Mouse (Mus musculus): ENCODE results near the gene Rpl27a.

The Rpl27a gene

DNA sequence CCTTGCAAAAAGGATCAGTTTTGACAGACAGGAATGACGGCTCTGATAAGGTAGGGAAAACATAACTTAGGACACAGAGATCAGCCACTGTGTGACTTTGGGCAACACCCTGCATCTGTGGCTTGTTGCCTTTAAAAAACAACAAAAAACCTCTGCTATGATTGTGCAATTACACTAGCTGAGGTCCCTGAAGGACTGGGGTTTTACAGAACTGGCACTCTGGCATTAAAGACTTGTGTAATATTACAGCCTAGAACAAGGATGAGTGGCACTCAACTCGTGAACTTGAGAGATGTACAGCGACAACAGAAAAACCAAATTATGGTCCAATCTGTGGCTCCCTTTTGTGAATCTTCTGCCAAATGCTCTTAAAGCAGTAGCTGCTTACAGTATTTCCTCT is 5.8 kb downstream of the Rpl27a start:
- in situ Hi-C loops (cut with MseI, MboI): loop anchor here in 1 of 2 experiments (25.0 kb wide), 1 partner anchor 188 kb away; the partner anchor contains the start of genes Akip1, BC051019 and St5

DNA sequence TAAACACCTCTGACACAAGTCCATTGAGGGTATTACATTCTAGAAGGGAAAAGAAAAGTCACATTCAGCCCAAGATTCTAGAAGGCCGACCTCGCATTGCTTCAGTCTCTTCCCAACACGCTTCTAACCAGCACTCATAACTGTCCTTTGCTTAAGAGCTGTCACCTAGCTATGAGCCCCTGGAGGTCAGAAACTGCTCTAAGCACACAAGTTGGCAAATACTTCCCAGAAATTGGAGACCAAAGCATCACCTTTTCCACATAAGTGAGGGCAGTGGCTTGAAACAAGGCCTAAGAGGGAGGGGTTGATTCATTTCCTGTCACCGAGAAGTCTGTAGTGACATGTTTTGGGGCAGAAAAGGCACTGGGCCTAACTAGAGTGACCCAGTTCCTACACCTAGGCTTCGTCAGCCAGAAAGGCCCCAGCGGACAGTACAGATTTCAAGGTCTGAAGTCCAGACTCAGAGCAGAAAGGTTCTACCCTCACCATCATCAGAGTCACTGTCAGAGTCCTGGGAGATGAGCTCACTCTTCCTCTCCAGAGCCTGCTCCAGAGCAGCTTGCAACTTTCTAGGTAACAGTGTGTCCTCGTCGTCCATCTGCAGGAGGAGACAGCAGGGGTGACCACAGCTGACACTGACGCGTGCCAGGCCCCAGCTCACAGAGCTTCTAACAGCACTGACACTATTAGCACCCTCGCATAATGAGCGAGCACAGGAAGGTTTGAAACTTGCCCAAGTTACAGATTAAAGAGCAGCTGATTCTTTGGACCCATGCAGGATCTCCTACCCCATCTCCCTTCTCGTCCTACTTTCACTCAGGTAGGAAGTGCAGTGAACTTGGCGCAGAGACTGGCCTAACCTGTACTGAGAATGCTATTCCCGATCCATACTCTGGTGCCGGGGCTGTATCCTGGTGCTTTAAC is 7.1 kb downstream of the Rpl27a start:
- in situ Hi-C loops (cut with MseI, MboI): loop anchor here in 1 of 2 experiments (25.0 kb wide), 1 partner anchor 186 kb away; the partner anchor contains the start of genes Akip1, BC051019 and St5

DNA sequence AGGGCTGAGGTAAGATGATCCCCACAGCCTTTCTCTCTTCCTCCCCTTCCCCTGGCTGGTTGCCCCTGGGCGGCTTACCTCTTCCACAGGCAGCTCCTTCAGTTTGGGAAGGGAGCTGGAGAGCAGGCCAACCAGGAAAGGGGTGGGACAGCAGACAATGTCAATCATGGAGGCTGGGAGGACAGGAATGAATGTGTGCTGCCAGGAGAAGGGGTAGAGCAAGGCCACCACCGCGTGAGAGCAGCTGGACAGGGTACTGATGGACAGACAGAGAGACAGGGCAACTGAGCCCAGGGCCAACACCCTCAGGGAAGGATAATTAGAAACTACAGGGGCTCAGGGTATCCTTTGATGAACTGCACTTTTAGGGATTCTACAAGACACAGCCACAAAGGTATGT is 8.6 kb downstream of the Rpl27a start:
- in situ Hi-C loops (cut with MseI, MboI): loop anchor here in 1 of 2 experiments (25.0 kb wide), 1 partner anchor 185 kb away; the partner anchor contains the start of genes Akip1, BC051019 and St5

DNA sequence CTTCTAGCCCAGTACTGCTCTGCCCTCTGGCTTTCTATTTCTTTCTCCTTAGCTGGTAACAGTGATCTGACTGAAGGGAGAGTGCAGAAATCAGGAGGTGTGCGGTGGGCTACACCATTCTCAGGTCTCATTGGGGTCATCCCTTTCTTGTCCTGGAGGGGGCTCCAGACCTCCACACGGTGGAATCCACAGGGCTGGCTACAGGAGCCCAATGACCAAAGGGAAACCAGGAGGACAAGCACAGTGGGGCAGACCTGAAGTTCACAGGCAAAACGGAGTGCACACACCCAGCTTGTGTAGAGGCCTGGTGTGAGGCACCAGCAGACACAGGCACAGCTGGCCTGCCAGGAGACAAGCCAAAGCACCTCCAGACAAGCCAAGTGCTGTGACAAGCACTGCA is 9.4 kb downstream of the Rpl27a start:
- in situ Hi-C loops (cut with MseI, MboI): loop anchor here in 1 of 2 experiments (25.0 kb wide), 1 partner anchor 184 kb away; the partner anchor contains the start of genes Akip1, BC051019 and St5

DNA sequence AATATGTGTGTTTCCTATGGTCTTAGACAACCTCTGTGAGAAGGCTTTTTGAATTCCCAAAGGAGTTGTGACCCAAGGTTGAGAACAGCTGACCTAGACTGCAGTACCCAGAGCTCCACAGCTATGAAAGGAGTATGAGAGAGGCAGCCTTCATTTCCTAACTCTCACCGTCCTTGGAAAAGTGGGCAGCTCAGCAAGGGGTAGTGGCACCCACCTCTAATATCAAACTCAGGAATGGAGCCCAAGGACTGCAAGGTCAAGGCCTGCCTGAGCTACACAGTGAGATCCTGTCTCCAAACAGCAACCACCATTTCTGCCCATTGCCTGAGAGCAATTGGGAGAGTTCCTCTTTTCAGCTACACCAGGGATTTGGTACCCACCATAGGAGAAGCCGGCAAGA is 10.8 kb downstream of the Rpl27a start:
- in situ Hi-C loops (cut with MseI, MboI): loop anchor here in 1 of 2 experiments (25.0 kb wide), 1 partner anchor 183 kb away; the partner anchor contains the start of genes Akip1, BC051019 and St5

DNA sequence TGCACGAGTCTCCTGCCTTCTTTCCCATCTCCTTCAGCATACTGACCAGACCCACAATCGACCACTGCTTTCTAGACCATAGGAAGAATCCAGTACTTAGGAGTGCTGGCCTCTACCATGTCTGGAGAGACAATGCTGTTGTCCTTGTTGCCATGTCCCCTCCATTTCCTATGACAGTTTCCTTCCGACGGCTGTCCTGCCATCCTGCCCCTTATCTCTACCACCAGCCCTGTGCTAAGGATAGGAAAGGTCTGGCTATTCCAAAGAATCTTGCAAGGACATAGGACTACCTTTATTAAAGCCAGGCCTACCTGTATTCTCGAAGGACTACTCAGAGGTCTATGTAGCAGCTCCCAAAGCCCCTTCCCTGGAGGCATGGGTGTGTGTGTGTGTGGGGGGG is 12.6 kb downstream of the Rpl27a start:
- in situ Hi-C loops (cut with MseI, MboI): loop anchor here in 1 of 2 experiments (25.0 kb wide), 1 partner anchor 181 kb away; the partner anchor contains the start of genes Akip1, BC051019 and St5

DNA sequence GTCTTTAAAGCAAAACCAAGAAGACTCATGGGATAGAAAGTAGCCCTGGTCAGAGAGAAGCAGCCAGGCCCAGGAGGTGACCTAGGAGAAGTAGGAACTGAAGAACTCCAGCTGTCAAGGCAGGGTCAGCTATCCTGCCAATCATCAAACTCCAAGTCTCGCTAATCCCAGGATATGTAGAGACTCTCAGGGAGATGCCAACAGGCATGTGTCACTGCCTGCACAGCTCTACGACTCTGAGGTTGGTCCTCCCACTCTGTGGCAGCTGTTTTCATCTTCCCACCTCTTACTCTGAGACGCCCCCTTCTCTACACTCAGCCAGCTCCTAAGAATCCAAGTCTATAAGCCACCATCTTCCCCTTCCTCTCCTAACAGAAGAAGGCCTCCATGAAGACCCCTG is 13.7 kb downstream of the Rpl27a start:
- in situ Hi-C loops (cut with MseI, MboI): loop anchor here in 1 of 2 experiments (25.0 kb wide), 1 partner anchor 180 kb away; the partner anchor contains the start of genes Akip1, BC051019 and St5

DNA sequence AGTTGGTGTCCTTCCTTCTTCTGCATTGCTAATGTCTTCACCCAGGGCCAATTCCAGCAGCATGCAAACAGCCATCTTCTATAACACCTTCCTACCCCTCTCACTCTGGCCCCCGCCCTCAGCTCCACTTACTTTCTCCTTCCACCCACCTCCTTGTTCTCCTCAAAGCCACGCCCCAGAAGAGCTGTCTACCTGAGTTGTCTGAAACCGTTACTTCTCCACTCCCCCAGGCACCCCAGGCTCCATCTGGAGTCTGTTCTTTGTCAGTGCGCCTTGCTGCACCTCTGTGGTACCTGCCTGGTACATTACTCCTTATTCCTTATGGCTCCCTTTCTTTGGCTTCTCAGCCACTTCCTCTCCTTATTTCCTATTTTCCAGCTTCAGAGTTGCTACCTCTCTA is 14.2 kb downstream of the Rpl27a start:
- in situ Hi-C loops (cut with MseI, MboI): loop anchor here in 1 of 2 experiments (25.0 kb wide), 1 partner anchor 179 kb away; the partner anchor contains the start of genes Akip1, BC051019 and St5

DNA sequence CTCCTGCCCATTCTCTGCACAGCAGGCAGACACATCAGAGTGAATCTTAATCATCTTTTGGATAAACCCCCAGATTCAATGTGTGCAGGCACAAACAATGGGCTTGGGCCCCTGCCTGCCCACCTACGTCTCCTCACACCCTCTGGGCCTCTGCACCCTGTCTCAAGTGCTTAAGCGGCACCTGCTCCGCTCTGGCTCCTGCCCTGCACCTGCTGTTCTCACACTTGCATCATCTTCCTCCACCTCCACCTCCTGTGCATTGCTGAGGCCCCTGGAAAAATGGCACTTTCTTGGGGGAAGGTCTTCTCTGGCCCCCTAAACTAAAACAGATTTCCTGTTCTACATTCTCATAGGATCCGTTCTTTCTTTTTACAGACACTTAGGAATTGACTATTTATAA is 14.9 kb downstream of the Rpl27a start:
- in situ Hi-C loops (cut with MseI, MboI): loop anchor here in 1 of 2 experiments (25.0 kb wide), 1 partner anchor 178 kb away; the partner anchor contains the start of genes Akip1, BC051019 and St5

DNA sequence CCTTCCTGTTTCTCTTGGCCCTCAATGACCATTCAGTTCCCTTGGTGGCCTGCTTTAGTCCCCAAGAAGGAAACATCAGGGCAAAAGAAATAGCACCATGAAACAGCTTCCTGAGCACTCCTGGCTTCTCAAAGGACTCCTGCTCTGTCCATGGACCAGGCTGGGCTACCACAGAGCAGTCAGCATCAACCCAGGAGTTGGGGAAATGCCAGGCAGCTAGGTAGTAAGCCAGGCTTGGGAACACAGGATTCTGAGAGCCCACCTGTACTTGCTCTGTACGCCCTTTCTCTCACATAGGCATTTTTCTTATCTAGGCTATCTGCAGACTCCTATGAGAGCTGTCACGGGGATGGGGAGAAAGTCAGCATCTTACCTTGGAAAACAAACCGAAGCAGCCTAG is 16.0 kb downstream of the Rpl27a start:
- in situ Hi-C loops (cut with MseI, MboI): loop anchor here in 1 of 2 experiments (25.0 kb wide), 1 partner anchor 177 kb away; the partner anchor contains the start of genes Akip1, BC051019 and St5

DNA sequence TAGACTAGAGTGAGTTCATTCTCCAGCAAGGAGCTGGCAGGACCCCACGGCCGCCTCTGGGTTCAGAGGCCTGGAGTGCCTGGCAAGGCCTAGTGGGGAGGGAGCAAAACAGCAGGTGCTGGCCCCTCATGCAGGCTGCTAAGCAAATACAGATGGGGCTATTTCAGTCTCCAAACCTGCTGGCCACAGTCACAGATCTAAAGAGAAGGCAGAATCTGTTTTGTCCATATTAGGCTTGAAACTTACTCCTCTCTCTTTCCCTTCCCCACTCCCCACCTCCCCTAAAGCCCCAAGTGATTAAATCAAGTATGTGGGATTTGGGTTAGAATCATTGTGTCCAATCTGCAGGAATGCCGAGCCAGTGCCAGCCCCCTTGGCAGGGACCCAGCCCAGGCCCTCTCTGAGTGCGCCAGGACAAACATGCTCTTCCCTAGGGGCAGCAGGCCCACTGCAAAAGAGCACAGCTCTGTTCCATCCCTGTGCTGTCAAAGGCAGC is 17.6 kb downstream of the Rpl27a start:
- in situ Hi-C loops (cut with MseI, MboI): loop anchor here in 1 of 2 experiments (25.0 kb wide), 1 partner anchor 176 kb away; the partner anchor contains the start of genes Akip1, BC051019 and St5

DNA sequence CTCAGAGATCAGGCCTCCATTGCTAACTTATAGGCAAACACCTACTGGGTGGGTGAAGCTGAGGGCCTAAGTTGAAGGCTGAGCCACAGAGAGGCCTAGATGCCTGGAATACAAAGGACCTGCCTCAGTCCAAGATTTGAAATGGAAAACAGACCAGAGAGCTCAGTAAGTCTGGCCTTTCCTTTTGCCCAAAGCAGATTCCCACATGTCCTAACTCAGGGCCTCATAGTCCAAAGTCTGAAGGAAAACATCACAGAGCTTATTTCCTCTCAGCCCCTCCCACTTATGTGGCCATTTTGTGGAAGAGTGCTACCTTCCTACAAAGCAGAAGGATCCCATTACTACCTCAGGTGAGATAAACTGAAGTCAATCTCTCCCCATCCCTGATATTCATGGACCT is 22.0 kb downstream of the Rpl27a start:
- in situ Hi-C loops (cut with MseI, MboI): loop anchor here in 1 of 2 experiments (25.0 kb wide), 1 partner anchor 171 kb away; the partner anchor contains the start of genes Akip1, BC051019 and St5

DNA sequence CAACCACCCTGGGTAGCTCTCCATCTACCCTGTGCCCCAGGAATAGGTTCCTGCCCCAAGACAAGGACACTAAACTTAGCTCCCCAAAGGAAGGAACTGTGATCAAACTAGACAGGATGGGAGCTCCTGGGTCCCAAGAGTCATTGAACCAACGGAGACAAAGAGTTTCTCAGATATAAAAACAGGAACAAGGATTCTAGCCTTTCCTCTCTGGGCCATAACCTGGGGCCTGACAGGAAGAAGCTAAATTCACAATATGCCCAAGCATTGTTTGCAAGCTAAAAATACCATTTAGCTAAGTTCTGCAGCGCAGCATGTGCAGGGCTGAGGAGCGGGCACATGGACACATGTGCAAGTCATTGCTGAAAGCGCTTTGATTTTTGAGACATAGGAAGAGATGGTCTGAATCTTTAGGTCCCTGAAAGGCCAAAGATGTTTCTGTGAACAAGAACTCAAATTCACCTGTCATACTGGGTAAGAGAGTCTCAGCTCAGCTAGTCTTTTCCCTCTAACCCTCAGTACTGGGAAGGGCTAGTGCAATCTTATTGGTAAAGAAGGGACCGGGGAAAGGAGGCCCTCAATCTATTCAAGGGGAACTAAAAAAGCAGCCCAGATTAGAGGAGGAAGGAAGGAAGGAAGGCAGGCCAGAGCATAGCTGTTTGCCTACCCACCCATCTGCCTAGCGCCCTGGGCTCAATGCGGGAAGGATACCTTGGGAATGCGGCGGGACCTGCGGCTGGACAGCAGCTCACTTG is 22.8 kb downstream of the Rpl27a start:
- in situ Hi-C loops (cut with MseI, MboI): loop anchor here in 1 of 2 experiments (25.0 kb wide), 1 partner anchor 171 kb away; the partner anchor contains the start of genes Akip1, BC051019 and St5

DNA sequence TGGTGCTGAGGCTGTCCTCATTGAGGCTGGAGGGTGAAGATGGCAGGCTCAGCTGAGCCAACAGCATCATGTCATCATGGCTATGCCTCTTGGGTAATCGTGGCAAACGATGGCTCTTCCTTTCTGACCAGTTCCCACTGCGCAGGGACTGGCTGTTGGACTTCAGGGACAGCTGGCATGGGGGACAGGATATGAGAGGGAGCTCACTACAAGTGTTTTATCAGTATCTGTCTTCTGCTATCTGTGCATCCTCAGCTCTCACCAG is 23.3 kb downstream of the Rpl27a start:
- in situ Hi-C loops (cut with MseI, MboI): loop anchor here in 1 of 2 experiments (25.0 kb wide), 1 partner anchor 170 kb away; the partner anchor contains the start of genes Akip1, BC051019 and St5

DNA sequence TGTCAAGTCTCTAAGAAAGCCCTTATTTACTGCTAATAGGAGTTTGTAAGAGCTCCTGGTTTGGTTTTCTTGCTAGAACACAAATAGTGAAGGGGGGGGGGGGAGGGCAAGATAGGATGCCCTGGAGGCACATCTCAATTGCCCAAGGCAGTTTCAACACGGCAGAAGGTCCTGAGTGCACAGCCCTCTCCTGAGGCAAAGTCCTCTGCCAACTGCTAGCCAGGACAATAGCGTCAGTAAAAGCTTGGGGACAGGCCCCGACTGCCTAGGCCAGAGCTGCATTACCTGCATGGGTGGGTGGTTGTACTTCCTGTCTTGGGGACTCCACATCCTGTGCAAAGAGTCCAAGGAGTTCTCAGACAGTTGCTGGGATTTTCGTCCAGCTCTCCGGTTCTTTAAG is 25.8 kb downstream of the Rpl27a start:
- in situ Hi-C loops (cut with MseI, MboI): loop anchor here in 1 of 2 experiments (25.0 kb wide), 1 partner anchor 168 kb away; the partner anchor contains the start of genes Akip1, BC051019 and St5

DNA sequence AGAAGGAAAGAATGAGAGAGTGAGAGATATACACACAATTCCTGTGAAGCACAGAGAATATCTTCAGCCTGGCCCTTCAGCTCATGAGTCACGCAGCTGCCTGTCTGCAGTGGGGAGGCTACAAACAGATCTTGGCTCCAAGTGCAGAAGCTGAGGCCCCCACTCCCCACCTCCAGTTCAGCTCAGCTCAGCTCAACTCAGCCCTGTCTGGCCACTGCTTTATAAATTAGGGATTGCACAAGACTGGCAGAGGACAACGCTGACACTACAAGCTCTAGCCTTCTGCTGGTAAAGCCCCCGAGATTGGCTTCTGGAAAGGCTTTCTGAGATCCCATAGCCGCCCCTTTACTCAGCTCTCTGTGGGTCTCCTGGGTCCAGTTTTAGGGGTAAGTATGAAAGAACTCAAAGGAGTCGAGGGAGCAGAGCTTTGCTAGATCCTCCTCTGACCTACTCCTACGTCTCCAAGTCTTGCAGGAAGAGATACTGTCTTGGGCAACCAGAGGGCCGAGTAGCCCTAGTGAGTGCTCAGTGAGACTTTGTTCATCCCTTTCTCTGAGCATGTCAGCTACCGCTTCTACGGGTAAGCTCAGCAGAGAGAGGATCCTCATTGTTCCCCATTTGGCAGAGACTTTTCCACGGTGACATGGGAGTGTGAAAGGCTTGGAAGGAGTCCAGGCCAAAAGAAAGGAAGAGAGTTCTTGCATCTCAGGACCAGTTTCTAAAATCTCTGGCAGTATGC is 26.5 kb downstream of the Rpl27a start:
- in situ Hi-C loops (cut with MseI, MboI): loop anchor here in 1 of 2 experiments (25.0 kb wide), 1 partner anchor 167 kb away; the partner anchor contains the start of genes Akip1, BC051019 and St5

DNA sequence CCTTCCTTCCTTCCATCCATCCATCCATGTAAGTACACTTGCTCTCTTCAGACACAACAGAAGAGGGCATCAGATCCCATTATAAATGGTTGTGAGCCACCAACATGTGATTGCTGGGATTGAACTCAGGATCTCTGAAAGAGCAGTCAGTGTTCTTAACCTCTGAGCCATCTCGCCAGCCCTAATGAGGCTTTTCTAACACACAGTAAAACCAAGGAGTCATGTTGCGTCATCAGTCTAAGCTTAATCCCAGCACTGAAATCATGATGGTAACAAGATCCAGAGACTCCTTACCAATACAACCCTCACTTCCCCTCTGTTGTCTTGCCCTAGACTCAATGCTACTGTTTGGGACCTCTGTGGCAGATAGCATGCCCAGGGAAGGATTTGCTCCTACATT is 27.2 kb downstream of the Rpl27a start:
- in situ Hi-C loops (cut with MseI, MboI): loop anchor here in 1 of 2 experiments (25.0 kb wide), 1 partner anchor 166 kb away; the partner anchor contains the start of genes Akip1, BC051019 and St5

DNA sequence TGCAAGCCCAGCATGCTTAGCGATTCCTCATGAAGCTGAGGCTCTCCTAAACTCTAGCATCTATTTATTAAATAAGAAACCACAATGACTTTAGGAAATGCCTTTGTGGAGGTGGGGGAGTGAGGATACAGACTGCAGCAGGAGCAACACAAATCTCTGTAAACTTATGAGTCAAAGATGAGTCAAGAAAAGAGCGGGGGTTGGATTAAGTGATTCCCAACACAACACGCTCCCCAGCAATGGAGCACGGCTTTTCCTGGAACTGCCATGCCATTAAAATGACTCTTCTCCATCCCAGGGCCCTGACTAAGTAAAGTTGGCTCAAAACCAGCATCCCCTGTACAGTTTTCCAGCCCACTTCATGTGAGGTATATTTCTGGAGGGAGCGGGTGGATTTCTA is 27.8 kb downstream of the Rpl27a start:
- in situ Hi-C loops (cut with MseI, MboI): loop anchor here in 1 of 2 experiments (25.0 kb wide), 1 partner anchor 166 kb away; the partner anchor contains the start of genes Akip1, BC051019 and St5

DNA sequence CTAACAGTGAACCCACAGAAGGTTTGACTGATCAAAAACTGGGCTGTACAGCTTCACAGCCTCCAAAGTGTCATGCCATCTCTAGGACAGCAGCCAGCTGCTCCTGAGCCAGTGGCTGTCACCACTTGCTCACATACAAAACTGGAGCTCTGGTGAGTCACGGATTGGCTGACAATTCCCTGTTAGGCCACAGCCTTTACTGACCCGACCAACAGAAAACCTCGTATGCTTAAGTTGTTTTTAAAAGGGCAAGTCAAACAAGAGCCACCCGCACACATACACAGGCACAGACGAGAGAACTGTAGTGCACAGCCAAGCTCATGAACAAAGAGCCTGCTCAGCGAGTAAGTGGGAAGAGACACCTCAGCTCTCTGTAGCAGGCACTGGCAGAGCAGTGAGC is 40.6 kb downstream of the Rpl27a start:
- in situ Hi-C loops (cut with MseI, MboI): no loop called here

Measured in mouse trophoblast stem cell (cell line).